Mouse (Mus musculus): ENCODE data around the gene Prss54.

The Prss54 gene

DNA sequence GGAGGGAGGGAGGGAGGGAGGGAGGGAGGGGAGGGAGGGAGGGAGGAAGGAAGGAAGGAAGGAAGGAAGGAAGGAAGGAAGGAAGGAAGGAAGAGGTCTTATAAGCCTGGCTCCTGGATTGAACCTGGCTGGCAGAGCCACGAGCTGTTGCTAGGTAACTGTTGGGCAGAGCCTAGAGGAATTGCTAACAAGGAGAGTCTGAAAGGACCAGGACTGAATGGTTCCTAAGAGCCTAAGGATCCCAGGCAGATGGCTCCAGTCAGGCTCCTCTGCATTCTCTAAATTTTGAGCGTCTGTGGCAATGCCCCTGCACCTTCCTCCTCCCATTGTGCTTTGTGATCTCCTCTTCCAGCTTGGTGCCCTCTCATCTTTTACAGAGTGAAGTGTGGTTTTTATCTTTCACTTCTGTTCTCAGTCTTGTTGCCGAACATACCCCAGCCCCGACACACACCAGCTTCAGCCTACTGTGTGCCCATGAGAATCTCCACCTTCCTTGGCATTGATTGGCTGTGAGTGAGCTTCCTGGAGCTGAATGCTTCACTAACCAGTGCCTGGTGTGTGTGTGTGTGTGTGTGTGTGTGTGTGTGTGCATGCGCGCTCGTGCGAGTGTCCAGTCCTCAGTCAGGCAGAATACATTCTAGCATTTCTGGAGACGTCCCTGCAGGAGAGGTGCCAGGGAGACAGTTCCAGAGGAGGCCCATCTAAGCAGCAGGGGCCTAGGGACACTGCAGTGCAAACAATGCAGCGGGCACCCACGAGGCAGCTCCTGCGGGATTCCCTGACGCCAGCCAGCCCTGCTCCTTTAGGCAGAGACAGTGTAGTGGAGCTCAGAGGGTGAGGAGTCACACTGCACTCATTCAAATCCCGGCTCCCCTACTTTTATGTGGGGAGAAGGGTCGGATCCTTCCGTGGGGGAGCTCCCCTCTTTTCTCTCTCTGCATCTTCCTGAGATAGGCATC lies 26.0 kb downstream of the Prss54 start:
- DNase-seq: no peak

GRCm38 (mm10) chr8:95547931-95548330 lies 28.2 kb downstream of the Prss54 start:
- no peak for DNase-seq

- DNase-seq: no peak
Measured at GRCm38 (mm10) chr8:95546986-95547385, 29.2 kb downstream of the Prss54 start.

GRCm38 (mm10) chr8:95545815-95546214 lies 30.3 kb downstream of the Prss54 start:
- no peak for DNase-seq

- DNase-seq: no peak
Measured at GRCm38 (mm10) chr8:95543065-95543464, 33.1 kb downstream of the Prss54 start.

GRCm38 (mm10) chr8:95542191-95542590 lies 33.9 kb downstream of the Prss54 start:
- no peak for DNase-seq

DNA sequence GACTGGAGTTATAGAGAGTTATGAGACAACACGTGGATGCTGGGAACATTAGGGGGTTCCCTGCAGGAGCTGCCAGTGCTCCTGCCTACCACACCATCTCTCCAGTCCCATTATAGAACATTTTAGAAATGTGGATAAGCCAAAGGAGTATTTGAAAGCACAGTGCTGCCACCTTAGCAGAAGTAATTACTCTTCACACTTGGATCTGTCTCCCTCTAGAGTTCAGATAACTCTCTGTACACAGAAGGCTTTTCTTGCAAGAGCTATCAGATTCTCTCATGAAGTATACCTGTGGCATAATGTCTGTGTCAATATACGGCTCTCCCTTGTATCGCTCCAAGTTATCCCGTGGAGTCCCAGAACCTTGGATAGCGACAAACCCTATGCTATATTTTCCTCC lies 36.7 kb downstream of the Prss54 start:
- no peak for DNase-seq

DNA sequence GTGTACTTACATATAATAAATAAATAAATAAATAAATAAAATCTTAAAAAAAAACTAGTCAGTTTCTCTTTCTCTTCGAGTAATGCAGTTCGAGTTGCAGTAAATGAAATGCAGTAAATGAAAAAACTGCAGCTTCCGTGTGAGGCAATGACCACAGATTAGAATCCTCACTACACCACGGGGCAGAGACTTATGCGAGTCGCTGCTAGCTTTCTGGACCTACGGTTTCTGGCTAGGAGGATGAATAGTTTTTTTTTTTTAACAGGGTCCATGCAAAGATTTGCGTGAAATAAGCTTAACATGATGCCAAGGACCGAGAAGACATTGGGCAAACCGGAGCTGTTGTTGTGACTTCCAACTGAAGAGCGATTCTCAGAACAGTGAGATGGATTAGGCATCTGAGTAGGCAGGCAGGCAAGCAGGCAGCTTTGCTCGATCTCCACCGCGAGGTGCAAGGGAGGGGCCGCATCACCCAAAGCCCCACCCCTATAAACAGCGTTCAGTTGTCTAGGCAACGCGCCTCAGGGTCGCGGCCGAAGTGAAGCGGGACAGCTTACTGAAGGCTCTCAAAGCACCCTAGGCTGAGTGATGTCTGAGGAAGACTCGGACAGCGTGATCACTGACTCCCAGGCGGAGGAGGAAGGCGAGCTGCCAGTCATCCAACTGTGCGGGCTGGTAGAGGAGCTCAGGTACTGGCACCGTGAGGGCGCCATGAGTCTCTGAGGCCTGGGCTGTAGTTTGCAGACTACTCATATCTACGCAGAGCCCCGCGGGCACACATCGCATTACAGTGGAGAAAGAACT lies 42.4 kb downstream of the Prss54 start, which contains the start of gene Ccdc113:
Gene Ccdc113, plus strand, starts transcription at position 502 of the 804 bp plus-strand sequence.
- peak; percentile 39 for DNase-seq

GRCm38 (mm10) chr8:95532206-95532605 lies 43.9 kb downstream of the Prss54 start:
- no peak for DNase-seq

DNA sequence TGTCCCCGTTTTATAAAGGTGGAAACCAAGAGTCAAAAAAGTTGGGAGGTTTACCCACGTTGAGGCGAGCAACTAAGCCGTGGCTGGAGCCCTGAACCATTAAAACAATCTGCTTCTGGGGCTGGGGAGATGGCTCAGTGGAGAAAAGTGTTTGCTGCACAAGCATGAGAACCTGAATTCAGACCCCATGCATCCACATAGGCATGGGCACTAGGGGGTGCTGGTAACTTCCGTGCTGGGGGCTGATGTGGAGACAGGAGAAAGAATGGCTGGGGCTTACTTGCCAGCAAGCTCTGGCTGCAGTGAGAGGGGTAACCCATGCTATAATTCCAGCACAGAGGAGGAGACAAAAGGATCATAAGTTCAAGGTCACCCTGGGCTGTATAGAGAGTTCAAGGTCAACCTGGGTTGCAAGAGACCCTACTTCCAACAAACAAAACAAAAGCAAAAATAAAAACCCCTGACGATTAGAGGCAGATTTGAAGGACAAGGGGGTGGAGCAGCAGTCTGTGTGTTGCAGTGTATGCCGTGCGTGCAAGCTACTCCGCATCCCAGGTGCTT lies 47.3 kb downstream of the Prss54 start:
- DNase-seq: no peak

- no peak for DNase-seq
Measured at GRCm38 (mm10) chr8:95528194-95528593, 47.9 kb downstream of the Prss54 start.

- DNase-seq: no peak
Measured at GRCm38 (mm10) chr8:95523991-95524390, 52.1 kb downstream of the Prss54 start.

DNA sequence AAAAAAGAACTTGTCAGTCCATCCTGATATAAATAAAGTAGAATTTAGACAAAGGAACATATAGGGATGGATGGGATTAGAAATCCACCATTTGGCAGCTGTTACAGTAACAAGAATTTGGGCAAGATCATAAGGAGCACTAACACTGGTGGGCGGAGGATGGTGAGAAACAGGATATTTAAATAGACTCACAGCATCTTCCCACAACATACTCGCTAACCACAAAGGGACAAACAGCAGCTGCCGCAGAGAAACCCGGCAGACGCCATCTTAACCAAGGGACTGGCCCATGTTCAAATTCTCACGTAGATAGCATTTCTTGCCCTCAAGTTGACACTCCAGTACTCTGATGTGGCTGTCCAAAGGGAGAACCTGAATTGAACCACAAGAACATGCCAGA lies 59.2 kb downstream of the Prss54 start:
- no peak for DNase-seq

DNA sequence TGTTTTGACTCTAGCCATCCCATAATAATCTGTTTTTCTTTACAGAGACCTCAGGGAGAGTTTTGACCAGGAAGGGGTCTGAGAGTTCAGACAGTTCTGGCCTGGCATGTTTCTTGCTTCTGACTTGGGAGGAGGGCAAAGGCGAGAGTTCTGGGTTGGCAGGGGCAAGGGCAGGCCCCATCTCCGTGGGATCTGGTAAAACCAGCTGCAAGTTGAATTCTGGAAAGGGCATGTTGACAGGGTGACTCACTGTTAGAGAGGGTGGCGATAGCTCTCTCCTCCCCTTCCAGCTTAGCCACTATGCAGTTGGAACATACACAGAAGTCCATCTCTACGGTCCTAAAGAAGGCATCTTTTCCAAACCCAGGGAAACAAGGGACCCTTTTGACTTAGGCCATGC lies 62.9 kb downstream of the Prss54 start:
- no peak for DNase-seq

DNA sequence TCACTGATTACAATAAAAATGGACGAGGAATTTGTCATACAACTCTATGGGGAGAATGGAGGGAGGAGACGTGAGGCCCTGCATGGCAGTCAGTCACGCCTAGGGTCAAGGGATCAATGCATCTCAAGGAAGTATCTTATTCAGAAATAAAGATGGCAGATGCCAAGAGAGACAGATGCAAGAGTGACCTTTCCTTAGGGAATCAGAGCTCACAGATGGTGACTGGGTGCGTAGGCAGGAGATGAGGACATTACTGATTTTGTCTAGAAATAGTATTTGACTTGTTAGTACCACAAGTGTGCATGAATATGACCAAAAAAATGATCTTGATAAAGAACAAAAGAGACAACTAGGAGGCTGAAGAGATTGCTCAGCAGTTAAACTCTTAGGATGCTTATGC lies 63.9 kb downstream of the Prss54 start:
- DNase-seq: no peak
